Mouse (Mus musculus): ENCODE measurements around the gene Slfn2.
"Not testable (repeated sequence)": the region's sequence is repeated elsewhere in the genome, so short reads cannot be mapped to it uniquely, and the experiment has no call there.

Slfn2 gene

DNA sequence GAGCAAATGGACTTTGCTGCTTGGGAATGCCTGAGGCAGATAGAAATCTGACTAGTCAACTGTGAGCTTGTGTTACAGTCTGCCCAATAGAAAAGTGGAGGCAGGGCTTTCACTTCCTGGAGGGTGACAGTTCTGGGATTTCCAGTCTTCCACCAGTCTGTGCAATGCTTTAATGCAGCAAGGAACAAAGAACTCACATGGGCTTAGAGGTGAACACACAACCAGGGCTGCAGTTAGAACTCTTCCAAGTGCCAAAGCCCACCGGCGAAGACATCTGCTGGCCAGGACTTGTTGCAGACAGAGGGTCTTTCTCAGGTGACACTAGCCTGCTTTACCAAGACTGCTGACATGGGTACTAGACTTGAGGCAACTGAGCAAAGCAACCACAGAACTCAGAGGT, at the start of gene Slfn2:
Gene Slfn2 (plus strand): TSS at position 167 of the 400 bp plus-strand sequence.
- no peak for DNase-seq

DNA sequence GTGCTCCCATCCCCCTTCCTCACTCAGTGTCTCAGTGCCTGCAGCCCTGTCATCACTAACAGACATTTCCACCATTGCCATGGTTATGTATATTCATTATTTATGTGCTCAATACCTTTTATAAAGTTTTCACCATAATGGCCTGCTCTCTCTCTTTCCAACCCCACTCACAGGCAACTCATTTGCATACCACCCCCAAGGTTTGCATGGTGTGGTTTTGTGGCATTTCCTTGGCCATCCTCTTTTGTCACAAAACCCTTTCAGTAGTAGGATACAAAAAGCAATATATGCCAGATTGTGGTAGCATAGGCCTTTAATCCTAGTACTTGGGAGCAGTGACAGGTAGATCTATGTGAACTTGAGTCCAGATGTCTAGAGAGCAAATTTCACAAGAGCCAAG, 48.8 kb upstream of the Slfn2 start:
- no peak for DNase-seq

GRCm38 (mm10) chr11:83019561-83020519, 45.1 kb upstream of the Slfn2 start:
- not testable (repeated sequence) for DNase-seq

DNA sequence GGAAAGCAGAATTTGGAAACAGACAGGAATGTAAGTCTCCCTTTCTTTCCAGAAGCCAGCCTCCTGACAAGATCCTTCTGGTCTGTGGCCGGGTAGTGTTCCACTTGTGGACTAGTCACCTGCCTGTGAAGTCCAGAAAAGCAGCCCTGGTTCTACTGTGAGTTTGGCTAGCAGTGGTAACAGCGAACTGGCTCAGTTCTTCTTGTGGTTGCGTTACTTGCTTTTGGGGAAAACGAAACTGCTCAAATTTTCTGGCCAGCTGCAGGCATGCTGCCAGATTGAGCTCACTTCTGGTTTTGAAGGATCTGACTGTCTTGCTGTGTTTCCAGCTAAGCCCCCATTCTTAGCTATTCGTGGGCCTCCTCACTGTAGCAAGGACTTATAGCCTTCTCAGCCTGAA, 44.3 kb upstream of the Slfn2 start, which contains the start of gene Slfn8:
Gene Slfn8 (minus strand): TSS at position 190 of the 400 bp plus-strand sequence.
- DNase-seq = no peak

DNA sequence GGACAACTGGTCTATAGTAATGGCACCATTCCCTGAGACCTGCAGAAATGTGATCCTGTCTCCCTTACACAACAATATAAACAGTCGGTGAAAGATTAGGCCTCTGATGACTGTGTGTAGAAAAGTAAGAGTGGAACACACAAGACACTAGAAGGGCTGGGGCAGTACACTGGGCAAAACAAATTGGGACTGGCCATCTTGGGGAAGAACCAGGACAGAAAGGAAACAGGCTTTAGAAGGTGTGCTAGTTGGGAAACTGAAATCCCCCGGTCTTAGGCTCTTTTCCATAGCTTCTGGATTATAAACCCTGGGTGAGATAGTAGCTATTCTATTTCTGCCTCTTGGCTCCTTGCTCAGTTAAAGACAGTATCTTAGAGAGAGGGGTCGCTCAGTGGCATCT, 26.2 kb upstream of the Slfn2 start:
- DNase-seq = not testable (repeated sequence)

- DNase-seq = no peak
Observed at GRCm38 (mm10) chr11:83039156-83039555, 25.8 kb upstream of the Slfn2 start.

DNA sequence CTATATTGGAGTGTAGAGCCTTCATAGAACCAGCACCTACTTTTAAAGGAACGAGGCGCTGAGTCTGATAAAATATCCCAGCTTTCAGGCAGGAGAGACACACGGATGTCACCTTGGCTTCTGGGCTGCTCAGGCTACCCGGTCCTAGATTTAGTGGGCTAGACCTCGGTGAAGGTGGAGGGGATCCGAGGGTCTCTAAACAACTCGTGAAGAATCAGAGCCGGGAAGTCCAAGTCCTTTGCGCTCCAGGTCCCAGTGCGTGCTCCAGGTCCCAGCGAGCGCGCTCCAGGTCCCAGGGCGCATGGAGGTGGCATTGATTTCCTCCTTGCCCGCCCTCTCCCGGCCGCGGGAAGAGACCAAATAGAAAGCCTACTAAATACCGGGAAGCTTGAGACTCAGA, 25.1 kb upstream of the Slfn2 start:
- DNase-seq = no peak

- no peak for DNase-seq
Observed at GRCm38 (mm10) chr11:83040325-83040724, 24.6 kb upstream of the Slfn2 start.

DNA sequence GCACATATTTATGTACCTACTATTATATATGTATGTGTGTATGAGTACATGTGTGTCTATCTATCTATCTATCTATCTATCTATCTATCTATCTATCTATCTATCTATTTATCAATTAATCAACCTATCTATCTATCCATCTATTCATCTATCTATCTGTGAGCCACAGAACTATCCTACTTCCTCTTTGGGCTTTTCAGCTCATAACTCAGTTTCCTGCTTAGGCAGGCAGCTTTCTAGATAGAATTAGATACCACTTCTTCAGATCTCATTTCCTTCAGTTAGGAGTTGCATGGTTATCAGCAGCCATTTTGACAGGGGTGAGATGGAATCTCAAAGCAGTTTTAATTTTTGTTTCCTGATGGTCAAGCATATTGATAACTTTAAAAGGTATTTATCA, 23.9 kb upstream of the Slfn2 start:
- DNase-seq = no peak

- no peak for DNase-seq
Observed at GRCm38 (mm10) chr11:83043891-83044290, 21.0 kb upstream of the Slfn2 start.

DNA sequence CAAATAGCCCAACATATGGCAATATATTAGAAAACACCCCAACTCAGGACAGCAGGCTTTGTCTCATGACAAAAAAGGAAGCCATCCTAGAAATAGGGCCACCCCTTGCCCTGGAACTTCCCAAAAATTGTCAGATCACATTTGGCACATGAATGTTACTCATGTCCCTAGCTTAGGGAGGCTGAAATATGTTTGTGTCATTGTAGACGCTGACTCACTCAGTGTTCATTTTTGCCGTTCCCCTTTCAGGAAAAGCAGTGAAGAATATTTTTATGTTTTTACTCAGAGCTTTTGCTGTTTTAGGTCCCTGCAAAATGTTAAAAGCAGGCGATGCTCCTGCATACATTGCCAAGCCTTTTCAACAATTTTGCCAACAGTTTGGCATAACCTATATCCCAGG, 19.3 kb upstream of the Slfn2 start:
- no peak for DNase-seq

DNA sequence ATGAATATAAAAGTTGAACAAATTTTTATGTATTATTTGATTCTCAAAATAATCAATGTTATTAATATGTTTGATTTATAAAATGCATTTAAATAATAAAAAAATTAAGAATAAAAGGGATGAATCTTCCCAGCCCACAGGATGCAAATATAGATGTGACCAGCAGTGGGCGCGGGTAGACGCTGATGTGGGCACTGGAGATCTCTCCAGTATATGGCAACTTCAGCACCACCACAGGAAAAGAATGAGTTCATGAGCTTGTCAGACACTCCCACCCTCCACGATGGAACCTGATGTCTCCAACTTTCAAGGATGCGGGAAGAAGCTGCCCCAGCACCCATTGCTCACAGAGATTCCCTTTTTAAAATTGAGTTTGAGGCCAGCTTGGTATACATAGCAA, 7.0 kb upstream of the Slfn2 start:
- DNase-seq = peak; percentile 64 to 71

DNA sequence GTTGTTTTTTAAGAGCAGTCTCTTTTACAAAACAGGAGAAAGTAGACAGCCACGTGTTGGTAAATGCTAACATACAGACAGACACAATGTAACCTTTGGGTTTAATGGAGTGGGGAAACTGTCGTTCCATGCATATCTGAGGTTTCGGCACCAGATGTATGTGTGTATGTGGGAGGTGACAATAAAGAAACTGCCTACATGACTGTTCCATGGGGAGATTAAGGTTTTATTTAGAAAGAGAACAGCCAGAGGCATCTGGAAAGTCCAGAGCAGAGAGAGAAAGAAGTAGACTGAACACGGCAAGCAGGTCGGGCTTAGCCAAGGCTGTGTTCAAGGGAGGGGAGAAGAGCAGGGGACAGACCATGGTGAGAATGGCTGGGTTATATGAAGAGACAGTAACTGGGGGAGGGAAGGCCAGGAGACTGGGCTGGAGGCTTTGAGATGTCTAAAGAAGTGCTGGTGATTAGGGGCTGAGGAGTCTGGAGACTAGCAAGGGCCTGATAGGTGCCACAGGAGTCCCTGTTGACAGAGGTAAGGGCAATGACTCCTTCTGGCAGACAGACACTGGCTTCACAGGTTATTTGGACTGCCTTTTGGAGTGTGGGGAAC, 4.4 kb upstream of the Slfn2 start:
- no peak for DNase-seq

- DNase-seq = no peak
Observed at GRCm38 (mm10) chr11:83061806-83062205, 3.1 kb upstream of the Slfn2 start.

DNA sequence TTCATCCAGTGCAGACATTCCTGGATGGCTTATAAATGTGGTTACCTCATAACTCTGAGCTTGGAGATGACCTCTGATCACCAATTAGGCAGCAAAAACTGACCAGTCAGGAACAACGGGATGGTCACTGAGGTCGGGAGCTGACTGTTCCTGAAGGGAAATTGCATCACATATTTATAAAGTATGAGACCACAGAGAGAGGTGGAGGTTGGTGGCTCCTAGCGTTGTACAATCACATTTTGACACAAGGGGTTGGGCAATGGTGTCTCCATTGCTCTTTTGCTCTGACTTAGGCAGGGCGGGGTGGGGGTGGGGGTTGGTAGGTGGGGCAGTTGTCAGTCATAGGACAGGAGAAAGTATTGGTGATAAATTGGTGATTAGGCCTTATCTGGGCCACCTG, 1.8 kb upstream of the Slfn2 start:
- no peak for DNase-seq

DNA sequence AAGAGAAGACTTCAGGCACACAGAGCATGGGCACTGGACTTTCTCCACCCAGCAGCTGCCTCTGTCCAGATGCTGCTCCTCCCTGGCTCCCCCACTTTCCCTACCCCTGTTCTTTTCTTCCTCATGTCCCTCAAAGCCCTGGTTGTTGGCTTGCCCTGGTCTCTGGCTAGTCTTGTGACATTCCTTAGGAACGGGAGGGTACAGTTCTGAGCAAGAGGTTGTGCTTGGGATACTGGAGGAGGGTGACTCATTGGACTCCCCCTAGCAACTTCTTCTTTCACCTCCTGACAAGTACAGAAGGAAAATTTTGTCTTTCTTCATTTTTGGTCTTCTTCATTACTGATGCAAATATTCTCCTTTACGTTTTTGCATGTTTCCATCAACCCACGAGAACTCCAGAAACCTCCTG, 967 bp upstream of the Slfn2 start:
- no peak for DNase-seq

GRCm38 (mm10) chr11:83065441-83066344, 781 bp downstream of the Slfn2 start:
- DNase-seq = peak in 1 of 2 experiments; percentile 30

- peak; percentile 66 to 77 for DNase-seq
Observed at GRCm38 (mm10) chr11:83066640-83067531, 2.0 kb downstream of the Slfn2 start.

DNA sequence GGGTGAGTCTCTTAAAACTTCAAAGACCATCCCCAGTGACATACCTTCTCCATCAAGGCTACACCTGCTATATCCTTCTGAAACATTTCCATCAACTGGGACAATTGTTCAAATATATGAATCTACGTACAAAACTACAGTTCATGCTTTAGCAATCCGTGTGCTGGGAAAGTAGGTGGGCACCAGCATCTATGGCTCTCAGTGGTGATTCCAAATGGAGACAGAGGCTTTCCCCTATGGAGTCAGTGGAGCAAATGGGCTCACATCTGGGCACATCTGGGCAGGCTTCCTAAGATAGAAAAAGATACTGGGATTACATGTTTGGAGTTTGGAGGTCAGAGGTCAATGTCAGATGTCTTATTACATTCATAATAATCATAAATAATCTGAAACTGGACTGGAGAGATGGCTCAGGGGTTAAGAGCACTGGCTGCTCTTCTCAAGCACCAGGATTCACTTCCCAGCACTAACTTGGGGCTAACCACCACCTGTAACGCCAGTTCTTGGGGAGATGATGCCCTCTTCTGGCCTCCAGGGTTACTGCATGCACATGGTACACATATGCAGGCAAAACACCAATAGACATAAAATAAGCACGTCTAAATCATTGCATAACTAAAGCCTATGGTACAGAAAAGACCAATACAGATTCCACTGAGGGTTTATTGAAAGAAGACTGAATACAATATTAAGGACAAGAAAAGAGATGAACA, 3.2 kb downstream of the Slfn2 start:
- no peak for DNase-seq

DNA sequence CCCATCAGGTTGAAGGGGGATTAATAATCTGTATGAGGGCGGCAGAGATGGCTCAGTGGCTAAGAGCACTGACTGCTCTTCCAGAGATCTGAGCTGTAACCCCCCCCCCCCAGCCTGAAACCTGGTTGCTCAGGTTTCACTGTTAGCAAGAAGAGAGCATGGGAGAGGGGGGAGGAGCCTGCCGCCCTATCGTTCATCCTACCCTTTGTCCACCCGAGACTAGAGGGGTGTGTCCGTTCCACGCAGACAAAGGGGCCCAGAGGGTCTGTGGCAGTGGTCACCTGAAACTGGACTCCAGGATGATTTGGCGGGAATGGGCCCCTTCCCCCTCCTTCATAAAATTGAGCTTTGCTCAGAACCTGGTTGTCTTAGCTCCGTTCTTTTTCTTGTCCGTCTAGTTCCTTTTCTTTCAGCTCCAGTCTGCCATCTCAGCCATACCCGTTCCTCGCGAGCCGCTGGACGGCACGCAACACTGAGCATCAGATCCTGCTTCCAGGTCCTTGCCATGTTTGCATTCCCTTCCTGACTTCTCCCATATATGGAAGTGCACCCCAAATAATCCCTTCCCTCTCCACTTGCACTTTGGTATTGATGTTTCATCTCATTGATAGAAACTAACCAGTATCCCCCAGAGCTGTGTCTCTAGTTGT, 5.5 kb downstream of the Slfn2 start:
- no peak for DNase-seq

Measured in cerebellum, postnatal 14 days (tissue).